Mouse (Mus musculus): ENCODE data around the gene Tnrc6b.

GRCm38 (mm10) chr15:80949431-80949830 is 238.3 kb downstream of the Tnrc6b start:
- TF ChIP-seq GATA1 (IDR thresholded peaks at IDR 0.05; ENCODE audit: low read length) (no peak), TAL1 (IDR thresholded peaks at IDR 0.05; ENCODE audit: low read length) (no peak)

All from erythroblast, embryonic 14.5 days (primary cell).